In genomic region chr9:57659774-57660173, GRCm38 (mm10) we compare ENCODE assay signal across 9 mouse cellular contexts. TPM values are rescaled to one million over a fixed set of nuclear protein-coding genes. Genes with fewer than 3 reads are reported as not detected.
DNase-seq lines count a peak whose midpoint lies in the region; ATAC-seq and TF ChIP-seq lines count a peak whose summit lies in the region.
"Had no signal": no experiment of that assay in that cellular context is flagged by ENCODE, and none has a peak within 500 bp of the region (broad histone marks: within the 10 kb centered on the region; RNA-seq: fewer than 3 reads in every experiment).

No protein-coding gene starts in this region.

- H3K9ac ChIP-seq in limb, embryonic 11.5 days (ENCODE audit: low read length): no peak overlapping the region
- no peak overlapping the region for H3K9ac ChIP-seq in midbrain, postnatal 0 days (replicated peaks; ENCODE audit: low read length, poor library complexity, severe bottlenecking)

- no peaks in the 10 kb centered on the region for H3K9me3 ChIP-seq in limb, embryonic 11.5 days (ENCODE audit: control insufficient read depth, low read length)
- no peaks in the 10 kb centered on the region for H3K9me3 ChIP-seq in midbrain, postnatal 0 days (ENCODE audit: low read length)

- H3K36me3 ChIP-seq in limb, embryonic 11.5 days (ENCODE audit: control insufficient read depth, insufficient read depth, low read length): no peaks in the 10 kb centered on the region
- H3K36me3 ChIP-seq in midbrain, postnatal 0 days (ENCODE audit: insufficient read depth, low read length): no peaks in the 10 kb centered on the region

- no peak overlapping the region for H3K27ac ChIP-seq in limb, embryonic 11.5 days (replicated peaks; ENCODE audit: low read depth, low read length)
- H3K27ac ChIP-seq in midbrain, postnatal 0 days (ENCODE audit: low read depth, low read length): no peak overlapping the region

- no peaks in the 10 kb centered on the region for H3K27me3 ChIP-seq in Patski
- H3K27me3 ChIP-seq in limb, embryonic 11.5 days (ENCODE audit: control insufficient read depth, insufficient read depth, low read length): no peaks in the 10 kb centered on the region
- H3K27me3 ChIP-seq in midbrain, postnatal 0 days (ENCODE audit: insufficient read depth, low read length): no peaks in the 10 kb centered on the region

- POLR2A ChIA-PET in Patski (lab: Charles Lee): interaction anchor here (0.9 to 1.2 kb wide), 2 partner anchors 85 to 87 kb away, joined by 4 to 5 read pairs; no protein-coding TSS in a partner anchor

- H3K4me3 ChIP-seq in limb, embryonic 11.5 days (ENCODE audit: low read depth, low read length): no peak overlapping the region
- no peak overlapping the region for H3K4me3 ChIP-seq in midbrain, postnatal 0 days (ENCODE audit: low read depth, low read length)

- CTCF ChIA-PET in Patski (lab: Charles Lee): interaction anchor here (0.5 to 4.0 kb wide), 10 partner anchors 10 to 544 kb away, joined by 3 to 31 read pairs (median 3); partner anchors contain the start of genes Islr, Islr2 and Scamp2

- ATAC-seq in Patski: no peak
- no peak for ATAC-seq in limb, embryonic 11.5 days (ENCODE audit: insufficient number of reproducible peaks, low FRiP score, low TSS enrichment, low read depth)
- 0 out of 2 replicates have a peak, but pooled peaks have one; percentile 58 for ATAC-seq in midbrain, postnatal 0 days (ENCODE audit: low FRiP score)

- WGBS in limb, embryonic 11.5 days: 29% methylated on average over 4 of the region's 4 CpGs
- WGBS in midbrain, postnatal 0 days: 30% methylated on average over 4 of the region's 4 CpGs

- in situ Hi-C loops in Patski (cut with MboI; ENCODE audit: low pct_unique_long_range_greater_than_20kb): loop anchor here (5.0 kb wide), 2 partner anchors 88 to 338 kb away; no protein-coding TSS in a partner anchor

- peak; percentile 89 for DNase-seq in 416B (ENCODE audit: low read depth)
- no peak for DNase-seq in Patski (ENCODE audit: low read depth, low spot score)
- DNase-seq in cerebellum, postnatal 14 days: peak; percentile 85 to 87
- peak; percentile 60 for DNase-seq in gastrocnemius, postnatal 10 days
- peak; percentile 74 for DNase-seq in kidney, adult 11 months
- DNase-seq in limb, embryonic 11.5 days (ENCODE audit: low spot score): peak; percentile 76
- DNase-seq in midbrain, postnatal 0 days (ENCODE audit: low spot score): peak; percentile 85
- DNase-seq in thymus, adult 18-20 months: peak; percentile 46 to 70

- peak; percentile 84 for TF ChIP-seq CTCF in Patski (IDR thresholded peaks at IDR 0.05)
- TF ChIP-seq CTCF in midbrain, postnatal 0 days (IDR thresholded peaks at IDR 0.05): peak; percentile 87

- H3K4me2 ChIP-seq in limb, embryonic 11.5 days (ENCODE audit: low read depth, severe bottlenecking): no peak overlapping the region
- no peak overlapping the region for H3K4me2 ChIP-seq in midbrain, postnatal 0 days (ENCODE audit: low read depth, low read length, poor library complexity, severe bottlenecking)

- H3K4me1 ChIP-seq in limb, embryonic 11.5 days (ENCODE audit: control insufficient read depth, insufficient read depth, low read length): no peaks in the 10 kb centered on the region
- H3K4me1 ChIP-seq in midbrain, postnatal 0 days (ENCODE audit: insufficient read depth, low read length): no peaks in the 10 kb centered on the region

RNA-seq across cellular contexts. Expression of gene Csk, which starts 6.3 kb away (rescaled TPM):
- 117 TPM for polyA plus RNA-seq in Patski (2021)
- 10 to 100 TPM; 19.3 to 31.7 TPM for total RNA-seq in gastrocnemius, postnatal 10 days (2021)
- polyA plus RNA-seq in limb, embryonic 11.5 days (2014; fragmentation: Nextera tagmentation; extraction: Ambion mirVana): 33.7 and 34.6 TPM in 2 replicates
- total RNA-seq in midbrain, postnatal 0 days (2014; rRNA removed): 133 and 152 TPM in 2 replicates
- 42.4 and 45.5 TPM in 2 replicates for polyA plus RNA-seq in midbrain, postnatal 0 days (2015; fragmentation: Nextera tagmentation; extraction: Ambion mirVana)

RNA-seq across cellular contexts. Expression of gene Cyp1a2, which starts 23.7 kb away (rescaled TPM):
- polyA plus RNA-seq in Patski (2021): not detected
- under 1 TPM in 1 of 2 experiments, not detected in 1; 0.14 TPM for total RNA-seq in gastrocnemius, postnatal 10 days (2021)
- polyA plus RNA-seq in limb, embryonic 11.5 days (2014; fragmentation: Nextera tagmentation; extraction: Ambion mirVana): not detected in 2 replicates
- total RNA-seq in midbrain, postnatal 0 days (2014; rRNA removed): not detected in 2 replicates
- not detected in 2 replicates for polyA plus RNA-seq in midbrain, postnatal 0 days (2015; fragmentation: Nextera tagmentation; extraction: Ambion mirVana)
- polyA plus RNA-seq: frontal cortex, adult 2 months had no signal

RNA-seq across cellular contexts. Expression of gene Cyp1a1, which starts 28.0 kb away (rescaled TPM):
- polyA plus RNA-seq in Patski (2021): not detected
- total RNA-seq in gastrocnemius, postnatal 10 days (2021): under 1 TPM; 0.09 TPM
- not detected in 2 replicates for polyA plus RNA-seq in limb, embryonic 11.5 days (2014; fragmentation: Nextera tagmentation; extraction: Ambion mirVana)
- 0.28 TPM in 1 of 2 replicates, not detected in the other for total RNA-seq in midbrain, postnatal 0 days (2014; rRNA removed)
- polyA plus RNA-seq in midbrain, postnatal 0 days (2015; fragmentation: Nextera tagmentation; extraction: Ambion mirVana): 0.09 TPM in 2 replicates

RNA-seq across cellular contexts. Expression of gene Lman1l, which starts 39.2 kb away (rescaled TPM):
- polyA plus RNA-seq in Patski (2021): 0.09 TPM
- not detected for total RNA-seq in gastrocnemius, postnatal 10 days (2021)
- not detected in 2 replicates for polyA plus RNA-seq in limb, embryonic 11.5 days (2014; fragmentation: Nextera tagmentation; extraction: Ambion mirVana)
- not detected in 2 replicates for total RNA-seq in midbrain, postnatal 0 days (2014; rRNA removed)
- 0.10 TPM in 1 of 2 replicates, not detected in the other for polyA plus RNA-seq in midbrain, postnatal 0 days (2015; fragmentation: Nextera tagmentation; extraction: Ambion mirVana)

RNA-seq across cellular contexts. Expression of gene Edc3, which starts 48.6 kb away (rescaled TPM):
- polyA plus RNA-seq in Patski (2021): 14.3 TPM
- 1 to 10 TPM; 7.8 to 8.5 TPM for total RNA-seq in gastrocnemius, postnatal 10 days (2021)
- polyA plus RNA-seq in limb, embryonic 11.5 days (2014; fragmentation: Nextera tagmentation; extraction: Ambion mirVana): 29.2 and 31.7 TPM in 2 replicates
- total RNA-seq in midbrain, postnatal 0 days (2014; rRNA removed): 10.6 and 11.9 TPM in 2 replicates
- 27.3 and 27.8 TPM in 2 replicates for polyA plus RNA-seq in midbrain, postnatal 0 days (2015; fragmentation: Nextera tagmentation; extraction: Ambion mirVana)
